Mouse (Mus musculus): ENCODE results near the gene Kif2c. TPM values are rescaled to one million over a fixed set of nuclear protein-coding genes. Genes with fewer than 3 reads are reported as not detected.
A peak's percentile ranks its signal among the peaks of the same experiment; 100 is the strongest.
"Not testable (repeated sequence)": the region's sequence is repeated elsewhere in the genome, so short reads cannot be mapped to it uniquely, and the experiment has no call there.

The Kif2c gene
- total RNA-seq, 2 experiments from 2014 or later: 2.5 to 2.8 TPM

DNA sequence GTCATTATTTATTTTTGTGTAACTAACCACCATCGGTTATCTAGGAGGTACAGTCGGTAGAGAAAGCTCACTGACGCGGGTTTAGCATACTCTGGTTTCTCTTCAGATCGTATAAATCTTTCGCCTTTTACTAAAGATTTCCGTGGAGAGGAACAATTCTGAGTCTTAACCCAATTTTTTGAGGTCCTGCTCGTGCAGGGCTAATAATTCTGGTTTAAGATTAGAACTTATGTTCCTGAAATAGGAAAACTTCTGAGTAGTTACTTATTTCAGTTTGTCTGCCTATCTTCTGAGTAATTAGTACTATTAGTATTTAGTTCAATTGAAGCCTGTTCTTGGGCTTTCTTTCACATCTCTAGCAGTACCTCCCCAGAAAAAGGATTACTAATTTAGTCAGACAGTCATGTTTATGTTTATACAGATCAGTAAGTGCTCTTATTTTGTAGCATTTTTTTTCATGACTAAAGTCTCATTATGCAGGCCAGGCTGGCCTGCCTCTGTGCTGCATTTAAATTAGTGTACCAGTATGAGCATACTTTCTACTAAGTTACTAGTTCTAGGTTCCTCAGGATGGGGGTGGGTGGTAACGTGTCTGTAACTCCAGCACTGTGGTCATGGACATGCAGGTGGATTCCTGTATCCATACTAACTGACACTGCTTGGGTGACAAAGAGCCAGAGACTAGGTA is 7.6 kb upstream of the Kif2c start:
- DNase-seq (ENCODE audit: low spot score in 2 of 2): peak; percentile 27 to 36

DNA sequence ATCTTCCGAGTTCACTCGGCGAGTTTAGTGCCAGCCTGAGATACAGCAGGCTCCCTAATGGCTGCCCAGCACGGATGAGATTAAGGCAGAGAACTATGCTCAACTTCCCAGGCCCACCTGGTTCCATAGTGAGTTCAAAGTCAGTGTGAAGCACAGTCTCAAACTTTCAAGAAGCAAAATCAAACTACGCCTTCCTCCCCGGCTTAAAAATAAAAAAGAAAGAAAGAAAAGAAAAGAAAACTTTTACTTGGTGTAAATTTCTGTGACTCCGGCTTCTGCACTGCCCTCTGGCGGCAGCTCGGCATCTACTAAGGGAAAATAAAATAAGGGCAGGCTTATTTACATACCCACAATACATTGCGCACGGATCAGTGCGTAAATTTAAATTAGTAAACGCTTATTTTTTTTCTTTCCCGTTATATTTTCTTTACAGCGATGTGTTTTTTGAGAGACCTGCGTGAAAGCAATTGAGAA is 7.0 kb upstream of the Kif2c start:
- peak; percentile 83 to 88 for DNase-seq (ENCODE audit: low spot score in 2 of 2)

DNA sequence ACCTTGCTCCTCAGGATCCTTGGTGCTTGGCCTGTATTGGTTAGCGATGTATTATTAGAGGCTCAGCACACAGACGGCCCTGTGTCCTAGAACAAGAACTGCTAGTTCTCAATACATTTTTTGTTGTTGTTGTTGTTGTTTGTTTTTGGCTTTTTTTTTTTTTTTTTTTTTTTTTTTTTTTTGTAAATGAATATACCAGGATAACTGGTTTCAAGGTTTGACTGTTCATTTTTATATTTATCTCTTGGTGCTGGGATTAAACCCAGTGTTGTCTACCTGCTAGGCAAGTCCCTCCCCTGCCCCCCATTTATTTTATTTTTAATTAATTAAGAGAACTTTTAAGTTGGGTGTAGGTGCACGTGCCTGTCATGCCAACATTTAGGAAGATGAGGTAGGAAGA is 6.5 kb upstream of the Kif2c start:
- DNase-seq (ENCODE audit: low spot score in 2 of 2): no peak

DNA sequence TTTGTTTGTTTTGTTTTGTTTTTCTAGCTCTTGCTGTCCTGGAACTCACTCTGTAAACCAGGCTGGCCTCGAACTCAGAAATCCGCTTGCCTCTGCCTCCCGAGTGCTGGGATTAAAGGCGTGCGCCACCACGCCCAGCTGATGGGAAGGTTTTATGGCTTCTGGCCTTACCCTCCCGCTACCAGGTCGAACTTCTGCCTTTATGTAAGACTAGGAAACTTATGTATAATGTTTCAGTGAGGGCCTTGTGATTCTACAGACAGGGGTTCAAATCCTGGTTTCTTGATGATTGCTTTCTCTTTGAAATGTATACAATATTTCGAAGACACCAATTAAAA is 289 bp upstream of the Kif2c start:
- DNase-seq (ENCODE audit: low spot score in 2 of 2): not testable (repeated sequence)

DNA sequence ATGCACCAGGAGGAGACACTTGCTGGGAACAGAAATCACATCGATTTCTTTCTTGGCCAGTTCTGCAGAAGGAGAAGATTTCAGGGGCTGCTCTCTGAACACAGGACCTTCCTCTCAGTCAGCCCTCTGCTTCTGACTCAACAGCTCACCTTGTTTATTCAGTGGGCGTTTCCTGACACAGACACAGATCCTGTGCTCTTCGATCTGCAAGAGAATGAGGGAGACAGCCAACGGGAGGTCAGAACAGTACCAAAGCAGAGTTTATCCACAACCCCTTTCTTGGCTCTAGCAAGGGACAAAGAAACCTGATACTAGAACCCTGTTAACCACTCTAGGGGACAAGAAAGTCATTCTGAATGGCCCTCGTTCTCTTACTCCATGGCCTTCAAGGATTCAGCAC is 12.5 kb downstream of the Kif2c start:
- DNase-seq (ENCODE audit: low spot score in 2 of 2): no peak

DNA sequence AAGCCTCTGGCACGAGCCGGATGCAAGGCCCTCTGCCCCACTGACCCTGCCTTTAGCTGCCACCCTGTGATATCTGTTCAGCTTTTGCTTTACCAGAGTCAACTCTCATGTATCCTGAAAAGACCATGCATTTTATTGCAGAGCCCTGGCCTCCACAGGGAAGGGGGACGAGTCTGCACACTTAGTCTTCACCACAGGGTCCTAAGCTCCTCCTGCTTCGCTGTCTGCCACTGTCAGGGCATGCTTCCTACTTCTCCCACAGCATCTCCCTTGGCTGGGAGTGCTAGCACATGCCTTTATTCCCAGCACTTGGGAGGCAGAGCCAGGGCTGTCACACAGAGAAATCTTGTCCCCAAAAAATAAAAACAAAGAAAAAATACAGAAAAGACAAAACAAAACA is 21.3 kb downstream of the Kif2c start:
- DNase-seq (ENCODE audit: low spot score in 2 of 2): no peak

DNA sequence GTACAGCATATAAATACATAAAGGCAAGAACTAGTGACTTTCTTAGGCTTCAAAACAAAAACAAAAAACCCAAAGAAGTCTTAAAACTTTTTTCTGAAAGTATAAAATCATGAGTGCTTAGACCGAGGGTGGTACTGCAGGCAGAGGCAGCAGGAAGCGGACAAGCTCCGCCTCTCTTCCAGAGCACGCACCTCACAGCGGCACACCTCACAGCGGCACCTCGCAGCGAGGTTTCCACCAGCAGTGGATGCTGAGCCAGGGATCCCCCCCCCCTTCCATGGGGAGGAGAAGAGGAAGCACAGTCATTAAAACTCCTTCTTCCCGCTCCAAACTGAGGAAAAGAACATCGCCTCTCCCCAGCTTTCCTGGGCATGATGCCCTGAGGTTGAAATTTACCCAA is 22.8 kb downstream of the Kif2c start:
- no peak for DNase-seq (ENCODE audit: low spot score in 2 of 2)

DNA sequence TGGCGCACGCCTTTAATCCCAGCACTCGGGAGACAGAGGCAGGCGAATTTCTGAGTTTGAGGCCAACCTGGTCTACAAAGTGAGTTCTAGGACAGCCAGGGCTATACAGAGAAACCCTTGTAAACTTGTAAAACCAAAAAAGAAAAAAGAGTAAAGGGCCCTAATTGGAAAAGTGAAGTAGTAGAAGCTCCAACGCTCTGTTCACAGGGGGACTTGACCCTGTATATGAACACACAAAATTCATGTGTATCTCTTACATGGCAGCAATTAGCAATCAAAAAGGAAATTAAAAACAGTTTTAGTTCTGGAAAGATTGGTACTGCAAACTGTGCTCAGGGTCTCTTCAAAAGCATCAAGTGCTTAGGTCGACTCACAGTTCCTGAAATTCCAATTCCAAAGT is 26.1 kb downstream of the Kif2c start:
- no peak for DNase-seq (ENCODE audit: low spot score in 2 of 2)

DNA sequence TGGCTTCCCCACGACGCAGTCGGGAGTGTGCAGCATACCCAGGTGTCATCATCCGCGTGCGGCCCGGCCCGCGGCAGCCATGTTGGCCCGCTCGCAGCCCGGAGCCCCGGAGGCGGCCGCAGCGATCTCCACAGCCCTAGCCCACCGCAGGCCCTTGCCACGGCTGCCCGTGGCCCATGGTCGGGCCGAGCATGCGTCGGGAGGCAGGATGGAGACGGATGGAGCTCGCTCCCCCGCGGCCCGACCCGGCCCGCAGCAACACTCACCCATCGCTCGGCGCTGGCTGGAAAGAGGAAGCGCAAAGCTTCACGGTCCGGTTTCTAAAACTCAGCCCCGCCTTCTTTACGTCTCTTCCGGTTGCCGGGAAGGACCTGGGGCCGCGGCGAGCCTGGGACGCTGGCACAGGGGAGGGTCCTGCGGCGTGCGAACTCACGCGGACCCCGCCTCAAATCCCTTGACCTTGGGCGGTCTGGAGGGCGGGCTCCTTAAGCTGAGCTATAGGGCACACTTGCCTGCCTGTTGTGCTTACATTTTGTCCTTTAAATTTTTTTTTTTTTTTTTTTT is 26.6 kb downstream of the Kif2c start, which contains the start of gene Rps8:
TSS of gene Rps8 (minus strand) at position 452 of the 564 bp plus-strand sequence.
- peak; percentile 80 to 85 for DNase-seq (ENCODE audit: low spot score in 2 of 2)

DNA sequence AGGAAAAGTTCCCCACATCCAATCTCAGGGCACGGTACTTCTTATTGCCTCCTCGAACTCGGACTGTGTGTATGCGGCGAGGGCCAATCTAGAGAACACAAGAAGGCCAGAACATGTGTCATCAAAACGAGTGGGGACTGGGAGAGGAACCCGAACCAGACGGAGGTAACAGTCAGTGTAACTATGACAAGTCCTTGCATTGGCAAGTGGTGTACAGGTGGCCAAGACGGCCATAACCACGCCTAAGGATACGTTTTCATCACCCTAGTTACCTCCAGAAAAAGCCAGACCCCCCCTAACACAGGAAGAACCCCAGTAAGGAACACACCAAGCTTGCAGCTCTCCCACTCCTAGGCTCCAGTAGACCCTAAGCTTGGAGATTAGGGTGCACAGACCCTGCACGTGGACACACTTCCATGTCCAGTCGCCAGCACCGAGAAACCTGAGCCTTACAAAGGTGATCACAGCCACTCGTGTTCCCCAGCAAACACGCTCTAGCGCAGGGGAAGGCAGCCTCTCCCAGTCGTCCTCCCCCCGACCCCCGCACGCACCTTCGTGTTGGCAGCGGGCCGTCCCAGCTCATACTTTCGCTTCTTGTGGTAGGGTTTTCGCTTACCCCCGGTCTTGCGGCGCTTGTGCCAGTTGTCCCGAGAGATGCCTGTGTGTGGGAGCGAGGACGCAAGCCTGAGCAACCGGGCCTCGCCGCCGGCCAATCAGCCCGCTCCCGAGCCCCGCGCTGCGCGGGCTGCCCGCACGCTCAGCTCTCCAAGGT is 27.2 kb downstream of the Kif2c start:
- no peak for DNase-seq (ENCODE audit: low spot score in 2 of 2)

DNA sequence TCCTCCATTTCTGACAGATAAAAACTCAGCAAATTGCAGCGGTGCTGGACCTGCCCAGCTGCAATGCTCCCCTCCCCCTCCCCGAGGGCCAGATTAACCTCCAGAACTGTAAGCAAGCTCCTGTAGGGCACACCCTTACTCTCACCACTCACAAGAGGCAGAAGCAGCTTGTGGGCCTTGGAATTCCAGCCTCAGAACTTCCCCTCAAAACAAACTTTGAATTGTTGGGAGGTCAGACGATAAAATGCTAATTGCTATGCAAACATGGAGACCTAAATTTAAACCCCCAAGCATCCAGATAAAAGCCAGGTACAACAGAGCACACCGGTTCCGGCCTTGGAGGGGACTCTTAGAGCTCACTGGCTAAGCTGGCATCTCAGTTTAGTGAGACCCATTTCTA is 29.7 kb downstream of the Kif2c start:
- no peak for DNase-seq (ENCODE audit: low spot score in 2 of 2)

DNA sequence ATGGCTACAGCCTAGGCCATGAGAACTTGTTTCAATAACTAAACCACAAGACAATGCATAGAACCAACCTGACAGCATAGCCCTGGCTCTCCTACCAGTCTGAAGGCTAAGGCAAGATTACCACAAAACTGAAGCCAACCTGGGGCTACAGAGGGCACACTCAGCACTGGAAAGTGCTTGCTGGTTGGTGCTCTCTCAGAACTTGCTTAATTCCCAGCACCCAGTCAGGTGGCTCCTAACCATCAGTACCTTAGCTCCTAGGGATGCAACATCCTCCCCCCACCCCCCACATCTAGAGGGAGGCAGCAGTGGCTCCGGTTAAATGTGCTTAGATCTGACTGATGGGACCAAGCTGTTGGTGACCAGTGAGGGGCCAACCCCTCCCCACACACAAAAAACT is 31.0 kb downstream of the Kif2c start:
- DNase-seq (ENCODE audit: low spot score in 2 of 2): no peak

DNA sequence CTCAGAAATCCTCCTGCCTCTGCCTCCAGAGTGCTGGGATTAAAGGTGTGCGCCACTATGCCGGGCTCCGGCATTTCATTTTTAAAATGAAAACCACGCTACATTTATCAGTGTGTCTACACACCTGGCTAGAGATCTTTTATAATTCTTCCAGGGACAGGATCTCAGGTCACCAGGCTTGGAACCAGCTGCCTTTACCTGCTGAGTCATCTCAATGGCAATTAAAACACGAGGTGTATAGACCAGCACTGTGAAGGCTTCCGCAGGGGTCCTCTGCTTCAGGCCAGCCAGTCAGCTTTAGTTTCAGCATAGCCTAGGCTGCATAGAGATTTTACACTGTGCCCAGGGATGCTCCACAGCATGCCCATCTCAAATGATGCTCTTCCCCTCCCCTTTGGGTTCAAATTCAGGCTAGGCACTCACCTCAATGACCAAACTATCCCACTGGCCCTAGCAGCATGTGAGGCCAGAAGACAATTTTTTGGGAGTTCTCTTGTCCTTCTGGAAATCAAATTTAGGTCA is 32.2 kb downstream of the Kif2c start:
- no peak for DNase-seq (ENCODE audit: low spot score in 2 of 2)

DNA sequence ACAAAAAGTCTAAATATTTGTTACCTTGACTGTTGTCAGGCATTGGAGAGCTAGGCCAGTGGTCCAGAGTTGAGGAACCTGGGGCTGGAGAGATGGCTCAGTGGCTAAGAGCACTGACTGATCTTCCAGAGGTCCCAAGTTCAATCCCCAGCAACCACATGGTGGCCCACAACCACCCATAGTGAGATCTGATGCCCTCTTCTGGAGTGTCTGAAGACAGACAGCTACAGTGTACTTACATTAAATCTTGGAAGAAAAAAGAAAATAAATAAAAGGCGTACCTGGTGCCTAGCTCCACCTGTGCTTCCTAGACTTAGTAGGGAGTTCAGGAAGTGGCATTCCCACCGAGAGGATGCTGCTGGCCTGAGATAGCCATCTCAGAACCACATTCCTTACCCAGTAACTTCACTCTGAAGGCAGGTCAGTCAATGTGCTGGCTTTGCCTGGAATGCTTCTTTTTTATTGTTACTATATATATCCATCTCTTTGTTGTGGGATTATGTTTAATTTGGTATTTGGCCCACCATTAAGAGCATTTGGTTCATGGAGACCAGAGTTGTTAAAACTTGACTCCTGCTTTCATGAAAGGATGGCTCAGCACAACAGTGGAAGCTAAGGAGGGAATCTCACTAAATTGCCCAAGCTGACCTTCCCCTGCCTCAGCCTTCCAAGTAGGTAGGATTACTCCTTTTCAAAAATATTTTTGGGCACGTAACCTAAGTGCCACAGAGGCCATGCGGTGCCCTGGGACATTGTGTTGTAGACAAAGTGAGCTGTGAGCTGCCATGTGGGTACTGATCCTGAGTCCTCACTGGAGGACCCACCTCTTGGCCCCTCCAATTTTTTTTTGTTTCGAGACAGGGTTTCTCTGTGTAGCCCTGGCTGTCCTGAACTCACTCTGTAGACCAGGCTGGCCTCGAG is 32.9 kb downstream of the Kif2c start:
- no peak for DNase-seq (ENCODE audit: low spot score in 2 of 2)

DNA sequence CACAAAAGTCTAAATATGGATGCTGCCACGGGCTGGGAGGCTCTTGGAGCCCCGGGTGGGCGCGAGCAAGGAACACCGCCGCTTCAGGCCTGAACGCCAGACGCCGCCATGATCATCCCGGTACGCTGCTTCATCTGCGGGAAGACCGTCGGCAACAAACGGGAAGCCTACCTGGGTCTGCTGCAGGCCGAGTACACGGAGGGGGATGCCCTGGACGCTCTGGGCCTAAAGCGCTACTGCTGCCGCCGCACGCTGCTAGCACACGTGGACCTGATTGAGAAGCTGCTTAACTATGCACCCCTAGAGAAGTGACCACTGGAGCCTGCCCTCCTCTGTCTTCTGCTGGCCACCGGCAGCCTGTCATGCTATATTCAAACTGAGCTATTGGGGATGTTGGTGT is 33.6 kb downstream of the Kif2c start:
- DNase-seq (ENCODE audit: low spot score in 2 of 2): no peak

DNA sequence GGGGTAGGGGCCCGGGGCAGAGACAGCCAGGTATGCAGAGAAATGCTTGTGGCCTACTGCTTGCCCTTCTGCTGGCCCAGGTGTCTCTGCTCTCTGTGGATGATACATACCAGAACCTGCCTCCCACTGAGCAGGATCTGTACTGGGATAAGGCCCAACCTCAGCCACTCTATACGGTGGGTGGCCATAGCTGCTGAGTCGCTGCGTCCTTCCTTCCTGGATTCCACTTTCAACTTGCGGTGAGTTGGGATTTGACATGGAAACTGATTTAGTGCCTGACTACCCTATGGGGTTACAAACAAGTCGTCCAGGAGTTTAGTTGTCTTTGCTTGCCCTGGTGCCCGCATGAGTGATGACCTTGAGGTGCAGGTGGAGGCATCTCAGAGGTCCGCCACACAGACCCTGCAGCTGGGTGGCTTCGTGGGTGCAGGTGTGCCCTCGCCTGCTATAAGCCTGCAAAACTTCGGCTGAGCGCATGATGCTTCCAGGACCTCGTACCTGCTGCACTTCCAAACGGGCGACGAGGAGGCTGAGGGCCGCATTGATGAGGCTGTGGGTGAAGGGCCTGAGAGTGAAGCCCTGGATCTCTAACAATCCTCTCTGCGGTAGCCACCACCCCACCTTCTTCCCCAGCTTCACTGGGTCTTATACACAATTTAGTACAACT is 34.3 kb downstream of the Kif2c start:
- DNase-seq (ENCODE audit: low spot score in 2 of 2): no peak

DNA sequence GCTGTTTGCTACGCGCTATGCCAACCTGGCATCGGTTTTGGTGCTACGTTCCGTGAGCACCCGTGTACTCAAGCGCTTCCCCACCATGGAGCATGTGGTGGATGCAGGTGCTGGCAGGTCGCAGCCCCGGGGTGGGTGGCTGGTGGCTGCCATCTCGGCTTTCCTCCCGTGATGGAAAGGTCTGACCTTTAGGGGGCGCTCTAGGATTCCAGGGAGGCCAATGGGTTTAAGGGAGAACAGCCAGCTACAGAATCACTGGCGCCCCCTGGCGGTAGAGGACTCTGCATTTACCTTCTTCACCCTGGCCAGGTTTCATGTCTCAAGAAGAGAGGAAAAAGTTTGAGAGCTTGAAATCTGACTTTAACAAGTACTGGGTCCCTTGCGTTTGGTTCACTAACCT is 36.3 kb downstream of the Kif2c start:
- peak; percentile 84 for DNase-seq (ENCODE audit: low spot score in 2 of 2)

DNA sequence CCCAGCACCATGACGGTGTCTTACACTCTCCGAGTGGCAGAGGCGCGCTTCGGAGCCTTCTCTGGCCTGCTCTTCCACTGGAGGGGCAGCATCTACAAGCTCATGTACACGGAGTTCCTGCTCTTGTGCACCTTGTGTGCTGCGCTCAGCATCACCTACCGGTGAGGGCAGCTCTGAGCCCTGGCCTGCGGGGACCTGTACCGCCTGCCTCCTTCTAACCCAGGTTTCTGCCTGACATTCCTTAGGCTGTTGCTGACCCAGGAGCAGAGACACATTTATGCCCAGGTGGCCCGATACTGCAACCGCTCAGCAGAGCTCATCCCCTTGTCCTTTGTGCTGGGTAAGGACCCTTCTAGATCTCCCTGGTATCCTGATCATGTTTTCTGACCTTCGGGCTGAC is 37.2 kb downstream of the Kif2c start:
- DNase-seq (ENCODE audit: low spot score in 2 of 2): no peak

DNA sequence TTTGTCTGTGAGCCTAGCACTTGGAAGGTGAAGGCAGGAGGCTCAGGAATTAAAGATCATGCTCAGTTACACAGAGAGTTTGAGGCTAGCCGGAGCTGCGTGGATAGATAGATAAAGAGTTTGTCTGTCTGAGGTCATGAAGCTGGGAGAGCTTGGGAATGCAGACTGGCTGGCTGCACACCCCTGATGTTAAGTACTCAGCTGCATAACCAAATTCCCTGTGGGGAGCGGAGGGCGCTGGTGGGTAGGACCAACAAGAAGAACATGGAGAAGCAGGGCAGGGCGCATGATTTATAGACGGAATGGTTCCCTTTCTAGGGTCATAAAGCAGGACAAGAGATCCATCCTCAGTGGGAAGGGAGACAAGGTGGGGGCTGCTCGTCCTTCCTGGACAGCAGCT is 39.4 kb downstream of the Kif2c start:
- DNase-seq (ENCODE audit: low spot score in 2 of 2): no peak

DNA sequence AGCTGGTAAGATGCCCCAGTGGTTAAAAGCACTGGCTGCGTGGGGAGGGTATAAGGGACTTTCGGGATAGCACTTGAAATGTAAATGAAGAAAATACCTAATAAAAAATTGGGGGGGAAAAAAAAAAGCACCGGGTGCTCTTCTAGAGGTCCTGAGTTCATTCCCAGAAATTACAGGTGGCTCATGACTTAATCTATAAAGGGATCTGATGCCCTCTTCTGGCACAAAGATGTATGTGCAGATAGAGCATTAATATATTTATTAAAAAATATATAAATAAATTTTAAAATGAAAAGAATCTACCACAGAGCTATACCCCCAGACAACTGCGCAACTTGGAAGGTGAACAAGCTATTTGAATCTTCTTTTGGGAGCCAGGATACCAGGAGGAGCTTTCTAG is 41.8 kb downstream of the Kif2c start:
- no peak for DNase-seq (ENCODE audit: low spot score in 2 of 2)

DNA sequence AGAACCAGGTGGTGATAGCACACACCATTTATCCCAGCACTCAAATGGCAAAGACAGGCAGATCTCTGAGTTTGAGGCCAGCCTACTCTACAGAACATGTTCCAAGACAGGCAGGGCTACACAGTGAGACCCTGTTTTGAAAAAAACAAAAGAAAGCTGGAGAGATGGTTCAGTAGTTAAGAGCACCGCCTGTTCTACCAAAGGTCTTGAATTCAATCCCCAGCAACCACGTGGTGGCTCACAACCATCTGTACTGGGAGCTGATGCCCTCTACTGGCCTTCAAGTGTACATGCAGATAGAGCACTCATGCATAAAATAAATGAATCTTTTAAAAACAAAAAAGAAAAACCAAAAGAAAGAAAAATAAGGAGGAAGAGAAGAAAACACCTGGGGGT is 43.2 kb downstream of the Kif2c start:
- no peak for DNase-seq (ENCODE audit: low spot score in 2 of 2)
